Mouse (Mus musculus) limb, embryonic 13.5 days (tissue): ENCODE measurements around the gene Pelo. TPM values are rescaled to one million over a fixed set of nuclear protein-coding genes. Genes with fewer than 3 reads are reported as not detected.
A peak's percentile ranks its signal among the peaks of the same experiment; 100 is the strongest.

ENCODE experiments used
- ATAC-seq: fragments of 200-750 bp; cut with Nextera tagmentation; 2 replicates; pipeline ENCODE4 v1.8.0; 2017; ENCODE audit warnings: low read depth, moderate number of reproducible peaks, moderate TSS enrichment; ENCODE audit not compliant: low FRiP score
- H3K27ac ChIP-seq: fragments of 300-500 bp; sonication (generic); 2 replicates; pipeline ENCODE4 v1.5.1; 2015; ENCODE audit warnings: inconsistent platforms, mild to moderate bottlenecking, moderate library complexity
- H3K27me3 ChIP-seq: fragments of 300-500 bp; sonication (generic); 2 replicates; pipeline ENCODE4 v1.6.1; 2015; ENCODE audit warnings: mild to moderate bottlenecking, inconsistent platforms
- H3K36me3 ChIP-seq: fragments of 300-500 bp; sonication (generic); 2 replicates; pipeline ENCODE4 v1.6.1; 2015; ENCODE audit warnings: inconsistent platforms, mild to moderate bottlenecking, moderate library complexity
- H3K4me1 ChIP-seq: fragments of 300-500 bp; sonication (generic); 2 replicates; pipeline ENCODE4 v1.6.1; 2015; ENCODE audit warnings: inconsistent platforms
- H3K4me2 ChIP-seq: fragments of 300-500 bp; sonication (generic); replicated peaks from 2 replicates; pipeline ENCODE4 v1.6.1; 2015; ENCODE audit warnings: inconsistent platforms, mild to moderate bottlenecking, moderate library complexity
- H3K4me3 ChIP-seq: fragments of 300-500 bp; sonication (generic); 2 replicates; pipeline ENCODE4 v1.5.1; 2015; ENCODE audit warnings: moderate library complexity, mild to moderate bottlenecking, inconsistent platforms
- H3K9ac ChIP-seq: fragments of 300-500 bp; sonication (generic); 2 replicates; pipeline ENCODE4 v1.6.1; 2015; ENCODE audit warnings: mild to moderate bottlenecking, inconsistent platforms
- H3K9me3 ChIP-seq: fragments of 300-500 bp; sonication (generic); 2 replicates; pipeline ENCODE4 v1.6.1; 2016; ENCODE audit warnings: inconsistent platforms
- WGBS: fragments of 180-500 bp; shearing (Covaris S2); methylation state at CpG from one replicate; pipeline ENCODE4 v1.1.7; 2015; 5-methylcytosine and 5-hydroxymethylcytosine counted together
- polyA plus RNA-seq: library from polyadenylated mRNA; unstranded; fragments of >200 nt; fragmentation: Nextera tagmentation; extraction: Ambion mirVana; gene quantifications from 2 replicates; pipeline ENCODE4 v1.2.1, GENCODE M21; 2015

The Pelo gene
- polyA plus RNA-seq, 1 experiment from 2014 or later: 6.8 TPM

DNA sequence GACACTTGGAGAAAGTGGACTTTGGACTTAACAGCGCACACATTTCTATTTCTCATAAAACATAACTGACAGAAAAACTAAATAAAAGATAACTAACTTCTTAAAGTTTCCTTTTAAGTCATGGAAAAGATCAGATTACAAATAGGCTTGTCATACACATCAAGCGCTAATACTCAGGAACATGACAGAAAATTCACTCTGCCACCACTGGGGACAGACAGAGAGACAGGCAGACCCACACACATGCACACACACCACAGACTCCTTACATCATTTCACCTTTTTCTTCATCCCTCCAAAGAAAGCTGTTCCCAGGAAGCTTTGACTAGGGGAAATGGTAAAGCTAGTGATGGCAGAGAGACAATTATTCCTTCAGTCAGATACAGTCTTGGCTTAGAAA lies 5.4 kb upstream of the Pelo start:
- Histone ChIP-seq H3K27ac (no peak overlapping the region), H3K9me3 (no peaks in the 10 kb centered on the region), H3K27me3 (no peaks in the 10 kb centered on the region), H3K4me2 (no peak overlapping the region), H3K4me3 (no peak overlapping the region), H3K9ac (no peak overlapping the region), H3K4me1 (peaks cover 6% of the 10 kb centered on the region; the same call in 1 of the 2 replicates), H3K36me3 (no peaks in the 10 kb centered on the region)
- ATAC-seq: no peak
- WGBS: 84% methylated on average over 2 of the region's 2 CpGs

DNA sequence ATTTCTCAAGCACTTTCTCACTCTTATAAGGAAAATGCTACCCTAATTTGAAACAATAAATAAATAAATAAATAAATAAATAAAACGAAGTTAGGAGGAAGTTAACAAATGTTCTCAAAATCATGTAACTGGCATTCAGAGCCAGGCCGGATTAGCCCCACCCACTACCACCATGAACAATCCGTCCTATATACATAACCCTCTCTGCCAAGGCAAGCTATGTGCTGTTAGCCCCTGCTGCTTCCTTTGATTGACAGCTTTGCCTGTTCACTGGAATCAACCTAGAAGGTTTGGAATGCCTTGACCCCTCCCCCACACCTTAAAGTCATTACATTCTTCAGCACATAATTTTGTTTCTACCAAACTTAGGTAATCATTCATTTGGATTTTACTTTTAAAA lies 1.5 kb upstream of the Pelo start:
- H3K9ac ChIP-seq: no peak overlapping the region
- H3K4me3 ChIP-seq: no peak overlapping the region
- no peak overlapping the region for H3K27ac ChIP-seq
- H3K9me3 ChIP-seq: 0 out of 2 replicates have a peak, but pooled peaks cover 5% of the 10 kb centered on the region
- H3K4me2 ChIP-seq: no peak overlapping the region
- no peak for ATAC-seq
- no peaks in the 10 kb centered on the region for H3K27me3 ChIP-seq
- 78% methylated on average over 3 of the region's 3 CpGs for WGBS
- peaks cover 18% of the 10 kb centered on the region for H3K4me1 ChIP-seq
- H3K36me3 ChIP-seq: peaks cover 18% of the 10 kb centered on the region

DNA sequence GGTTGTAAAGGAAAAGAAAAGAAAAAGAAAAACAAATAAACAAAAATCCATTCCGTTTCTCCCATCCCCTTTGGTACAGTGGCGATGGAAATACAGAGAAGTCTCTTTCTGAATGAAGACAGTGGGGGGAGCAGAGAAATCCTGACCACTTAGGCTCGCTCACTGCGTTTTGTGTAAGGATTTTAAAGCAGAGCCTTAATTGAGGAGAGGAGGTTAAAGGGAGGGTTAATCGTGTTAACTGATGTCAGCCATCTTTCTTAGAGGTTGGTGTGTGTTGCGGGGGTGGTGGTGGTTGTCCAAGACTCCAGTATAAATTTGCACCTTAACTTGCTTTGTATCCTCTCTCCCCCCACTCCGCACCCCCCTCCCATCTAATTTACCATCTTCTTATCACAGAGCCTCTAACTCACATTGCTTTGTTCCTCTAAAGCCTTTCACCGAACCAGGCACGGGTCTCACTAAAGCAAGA lies 1.0 kb upstream of the Pelo start:
- WGBS: 52% methylated on average over 9 of the region's 9 CpGs
- Histone ChIP-seq H3K9me3 (0 out of 2 replicates have a peak, but pooled peaks cover 5% of the 10 kb centered on the region), H3K36me3 (peaks cover 21% of the 10 kb centered on the region), H3K4me3 (peak overlapping the region; percentile 66), H3K27me3 (no peaks in the 10 kb centered on the region), H3K4me1 (peaks cover 18% of the 10 kb centered on the region), H3K9ac (peak overlapping the region; percentile 82; the same call in 1 of the 2 replicates), H3K27ac (peak overlapping the region; percentile 92; the same call in 1 of the 2 replicates), H3K4me2 (peak overlapping the region; percentile 89)
- ATAC-seq: no peak

DNA sequence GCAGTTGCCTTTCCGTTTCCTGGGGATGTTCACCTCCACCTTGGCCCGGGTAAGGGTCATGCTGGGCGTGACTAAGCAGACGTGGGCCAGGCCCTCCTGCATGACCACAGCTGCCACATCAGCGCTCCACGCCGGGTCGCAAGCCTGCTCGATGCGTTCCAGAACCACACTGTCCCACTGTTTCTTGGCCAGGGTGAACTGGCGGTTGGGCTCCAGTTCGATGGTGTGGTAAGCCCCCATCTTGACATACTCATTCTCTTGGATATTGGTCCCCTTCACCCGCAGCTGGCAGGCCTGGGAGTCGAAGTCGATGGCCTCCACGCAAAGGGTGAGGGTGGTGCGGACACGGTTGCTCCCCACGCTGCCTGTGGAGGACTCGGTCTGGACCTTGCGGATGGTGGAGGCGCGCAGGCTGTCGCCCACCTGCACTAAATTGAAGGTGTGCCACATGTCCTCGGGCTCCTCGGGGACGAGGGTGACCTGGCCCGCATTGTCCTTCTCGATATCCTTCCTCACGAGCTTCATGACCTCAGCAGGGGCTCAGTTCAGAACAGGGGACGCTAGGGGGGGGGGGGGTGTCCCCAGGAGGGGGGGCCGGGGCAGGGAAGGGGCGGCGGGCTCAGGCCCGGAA lies 476 bp downstream of the Pelo start:
- WGBS: 4% methylated on average over 33 of the region's 35 CpGs
- peak overlapping the region; percentile 89 for H3K4me2 ChIP-seq
- peak overlapping the region; percentile 52; the same call in 1 of the 2 replicates for H3K27ac ChIP-seq
- peaks cover 29% of the 10 kb centered on the region for H3K36me3 ChIP-seq
- H3K27me3 ChIP-seq: no peaks in the 10 kb centered on the region
- peak overlapping the region; percentile 82 for H3K9ac ChIP-seq
- peaks cover 18% of the 10 kb centered on the region for H3K4me1 ChIP-seq
- H3K4me3 ChIP-seq: peak overlapping the region; percentile 66
- H3K9me3 ChIP-seq: 0 out of 2 replicates have a peak, but pooled peaks cover 5% of the 10 kb centered on the region
- ATAC-seq: peak; percentile 74

DNA sequence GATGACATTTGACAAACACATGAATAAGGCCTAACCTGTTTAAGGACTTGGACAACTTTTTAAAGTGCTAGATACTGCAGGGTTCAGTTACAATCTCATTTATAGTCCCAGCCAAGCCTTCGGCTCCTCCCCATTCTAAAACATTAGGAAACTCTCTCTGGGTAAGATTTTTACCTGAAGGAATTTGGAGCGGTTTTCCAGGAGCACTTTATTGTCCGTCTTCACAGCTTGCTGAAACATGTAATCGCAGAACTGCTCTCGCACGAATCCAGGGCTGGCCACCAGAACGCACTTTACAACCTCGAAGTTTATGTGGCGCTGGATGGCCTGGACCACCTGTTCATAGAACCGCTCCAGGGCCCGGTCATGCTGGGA lies 979 bp downstream of the Pelo start:
- 35% methylated on average over 11 of the region's 11 CpGs for WGBS
- Histone ChIP-seq H3K36me3 (peaks cover 29% of the 10 kb centered on the region), H3K4me1 (peaks cover 18% of the 10 kb centered on the region), H3K27me3 (no peaks in the 10 kb centered on the region), H3K9ac (peak overlapping the region; percentile 82), H3K27ac (peak overlapping the region; percentile 52; the same call in 1 of the 2 replicates), H3K9me3 (0 out of 2 replicates have a peak, but pooled peaks cover 5% of the 10 kb centered on the region), H3K4me3 (peak overlapping the region; percentile 66), H3K4me2 (peak overlapping the region; percentile 89)
- ATAC-seq: no peak; the same call in 1 of the 2 replicates

DNA sequence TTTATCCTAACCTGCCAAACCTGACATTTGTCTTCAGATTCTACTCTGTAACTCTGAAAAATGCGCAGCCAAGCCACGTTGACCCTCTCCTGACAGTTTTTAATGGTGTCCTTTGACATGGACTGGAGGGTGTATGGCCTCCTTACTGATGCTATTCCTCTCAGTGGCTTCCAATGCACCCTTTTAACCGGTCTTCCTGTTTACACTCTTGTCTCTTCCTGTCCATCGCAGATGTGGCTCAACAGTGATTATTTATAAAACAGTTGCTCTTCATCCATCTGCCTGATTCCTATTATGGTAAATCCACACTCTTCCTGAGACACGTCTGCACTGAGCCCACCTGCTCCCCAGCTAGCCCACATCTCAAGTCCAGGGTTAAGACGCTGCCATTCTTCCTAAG lies 4.0 kb downstream of the Pelo start:
- ATAC-seq: no peak
- H3K9ac ChIP-seq: no peak overlapping the region
- H3K4me3 ChIP-seq: no peak overlapping the region
- no peak overlapping the region for H3K27ac ChIP-seq
- H3K27me3 ChIP-seq: no peaks in the 10 kb centered on the region
- 92% methylated on average over 6 of the region's 6 CpGs for WGBS
- peaks cover 29% of the 10 kb centered on the region for H3K36me3 ChIP-seq
- 0 out of 2 replicates have a peak, but pooled peaks cover 5% of the 10 kb centered on the region for H3K9me3 ChIP-seq
- H3K4me2 ChIP-seq: no peak overlapping the region
- peaks cover 17% of the 10 kb centered on the region for H3K4me1 ChIP-seq

DNA sequence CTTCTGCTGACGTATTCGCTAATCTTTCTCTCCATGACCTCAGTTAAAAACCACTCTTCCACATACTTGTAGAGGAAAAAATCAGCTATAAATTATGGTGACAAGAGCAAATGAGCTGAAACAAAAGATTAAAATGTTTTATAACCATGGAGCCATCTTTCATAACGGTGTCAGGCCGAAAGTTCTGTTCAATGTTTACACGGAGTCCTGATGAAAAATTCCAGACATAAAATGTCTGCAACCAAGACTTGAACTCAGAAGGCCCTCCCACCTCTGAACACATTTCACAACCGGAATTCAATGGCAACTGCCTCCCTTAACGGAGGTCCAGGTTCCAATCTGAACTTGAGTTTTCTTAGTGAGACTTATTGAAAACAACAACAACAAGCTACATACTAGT lies 7.6 kb downstream of the Pelo start:
- Histone ChIP-seq H3K36me3 (peaks cover 17% of the 10 kb centered on the region), H3K9me3 (no peaks in the 10 kb centered on the region), H3K4me1 (no peaks in the 10 kb centered on the region), H3K4me3 (no peak overlapping the region), H3K4me2 (no peak overlapping the region), H3K27me3 (no peaks in the 10 kb centered on the region), H3K9ac (no peak overlapping the region), H3K27ac (no peak overlapping the region)
- 88% methylated on average over 7 of the region's 7 CpGs for WGBS
- ATAC-seq: no peak

DNA sequence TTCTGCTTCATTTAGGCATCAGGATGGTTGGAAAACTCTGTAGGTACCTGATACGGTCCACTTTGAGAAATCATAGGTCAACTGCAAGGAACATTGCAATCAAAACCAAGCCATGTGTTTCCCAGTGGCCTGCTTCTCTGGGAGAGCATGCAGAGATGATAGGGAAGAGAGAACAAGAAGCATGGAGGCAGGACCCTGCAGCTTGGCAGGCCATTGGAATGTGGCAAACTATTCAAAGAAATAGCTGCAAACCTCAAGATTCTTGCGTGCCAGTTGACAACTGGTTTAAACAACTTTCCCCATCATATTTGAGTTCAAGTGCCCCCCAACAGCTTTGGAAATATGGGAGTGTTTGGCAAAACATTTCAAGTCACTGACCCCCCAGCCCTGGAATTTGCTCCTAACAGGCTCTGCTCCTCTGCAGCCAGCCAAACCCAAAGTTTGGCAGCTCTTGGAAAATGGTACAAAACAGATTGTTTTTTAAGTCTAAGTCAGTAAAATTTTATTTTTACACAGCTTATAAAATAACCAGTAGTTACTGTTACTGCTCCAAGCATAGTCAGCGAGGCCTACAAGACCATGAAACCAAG lies 9.9 kb downstream of the Pelo start:
- ATAC-seq: no peak
- Histone ChIP-seq H3K27me3 (no peaks in the 10 kb centered on the region), H3K9ac (no peak overlapping the region), H3K4me2 (no peak overlapping the region), H3K4me1 (no peaks in the 10 kb centered on the region), H3K36me3 (no peaks in the 10 kb centered on the region), H3K4me3 (no peak overlapping the region), H3K27ac (no peak overlapping the region), H3K9me3 (no peaks in the 10 kb centered on the region)
- WGBS: 79% methylated on average over 3 of the region's 3 CpGs

DNA sequence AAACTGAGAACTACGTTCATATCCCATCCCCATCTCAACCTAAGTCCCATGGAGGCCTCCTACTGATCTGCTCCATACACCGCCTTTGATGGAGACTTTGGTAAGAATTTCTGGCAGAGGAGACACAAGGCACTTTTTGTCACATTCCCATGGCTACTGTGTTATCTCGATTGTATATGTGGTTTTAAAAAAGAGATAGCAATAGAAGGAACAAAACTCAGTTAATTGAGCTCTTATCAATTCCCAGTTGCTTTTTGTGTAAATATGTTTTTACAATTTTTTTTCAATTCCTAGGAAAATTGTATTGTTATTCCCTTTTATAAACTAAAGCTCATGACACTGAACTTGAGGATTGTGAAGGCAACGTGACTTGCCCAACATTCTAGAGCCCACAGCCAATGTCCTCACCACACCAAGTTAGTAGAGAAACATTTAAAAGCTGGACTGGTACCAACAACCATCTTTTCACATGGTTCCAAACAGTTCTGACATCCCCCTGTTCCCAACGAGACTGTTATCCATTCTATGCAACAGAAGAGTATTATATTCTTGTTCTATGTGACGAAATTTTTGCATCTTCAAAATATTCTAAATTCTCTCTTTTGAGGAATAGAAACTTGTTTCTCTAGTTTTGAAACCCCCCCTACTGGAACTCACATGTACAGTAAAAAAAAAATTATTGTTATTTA lies 10.8 kb downstream of the Pelo start:
- H3K36me3 ChIP-seq: no peaks in the 10 kb centered on the region
- H3K4me3 ChIP-seq: no peak overlapping the region
- H3K27me3 ChIP-seq: no peaks in the 10 kb centered on the region
- no peak for ATAC-seq
- no peak overlapping the region for H3K9ac ChIP-seq
- 86% methylated on average over 6 of the region's 6 CpGs for whole genome bisulfite sequencing
- H3K9me3 ChIP-seq: no peaks in the 10 kb centered on the region
- H3K4me1 ChIP-seq: no peaks in the 10 kb centered on the region
- H3K27ac ChIP-seq: no peak overlapping the region
- H3K4me2 ChIP-seq: no peak overlapping the region

DNA sequence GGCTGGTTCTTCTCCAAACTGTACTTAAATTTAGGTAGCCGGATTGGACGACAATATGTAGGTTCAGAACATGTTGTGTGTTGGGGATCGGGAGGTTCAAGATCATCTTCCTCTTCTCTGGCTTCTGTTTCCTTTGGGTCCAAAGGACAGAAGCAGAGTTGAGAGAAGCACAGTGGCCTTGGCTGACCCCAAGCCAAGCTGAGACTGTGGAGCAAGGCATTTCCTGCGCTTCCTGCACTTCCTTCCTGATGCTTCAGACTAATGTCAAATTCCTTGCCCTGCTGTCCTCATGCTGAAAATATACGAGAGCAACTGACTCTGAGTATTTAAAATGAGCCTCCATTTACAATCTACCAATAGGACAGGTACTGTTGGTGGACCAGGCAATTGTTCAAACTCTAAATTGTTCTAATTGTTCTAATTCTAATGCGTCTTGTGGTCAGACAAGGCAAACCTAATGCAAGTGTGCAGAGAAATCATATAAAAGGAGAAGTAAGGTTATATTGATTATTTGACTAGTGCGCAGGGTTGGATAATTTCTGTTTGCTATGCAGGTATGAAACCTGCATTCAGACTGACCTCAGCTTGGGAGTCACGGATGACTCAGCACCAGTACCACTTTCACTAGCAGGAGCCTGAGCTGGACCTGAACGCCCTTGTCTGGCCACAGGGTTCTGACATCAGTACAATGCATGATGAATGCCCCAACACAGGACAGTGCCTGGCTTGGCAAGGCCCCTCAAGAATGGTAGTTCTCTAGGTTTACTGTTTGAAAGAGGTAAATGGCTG lies 12.4 kb downstream of the Pelo start:
- H3K27me3 ChIP-seq: no peaks in the 10 kb centered on the region
- WGBS: 86% methylated on average over 9 of the region's 9 CpGs
- ATAC-seq: no peak

DNA sequence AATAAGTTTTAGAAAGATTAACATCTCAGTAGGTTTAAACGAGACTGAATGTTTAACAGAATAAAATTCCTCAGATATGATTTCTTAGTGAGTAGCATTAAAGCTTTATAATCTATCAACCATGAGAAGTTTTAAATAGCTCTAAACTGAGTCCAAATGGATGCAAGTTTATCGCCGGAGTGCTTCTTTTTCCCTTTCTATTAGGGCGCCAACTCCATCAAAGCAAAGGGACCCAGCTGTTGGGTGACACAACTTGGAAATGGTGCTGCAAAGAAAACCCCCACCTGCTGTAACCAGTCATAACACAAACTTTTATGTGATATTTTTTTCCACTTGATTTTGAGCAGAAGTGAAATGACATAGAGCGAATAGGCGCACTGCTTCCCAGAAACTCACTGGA lies 17.6 kb downstream of the Pelo start:
- H3K9me3 ChIP-seq: no peaks in the 10 kb centered on the region
- no peaks in the 10 kb centered on the region for H3K36me3 ChIP-seq
- ATAC-seq: no peak
- no peaks in the 10 kb centered on the region for H3K27me3 ChIP-seq
- H3K4me3 ChIP-seq: no peak overlapping the region
- no peak overlapping the region for H3K4me2 ChIP-seq
- no peak overlapping the region for H3K9ac ChIP-seq
- WGBS: 88% methylated on average over 6 of the region's 6 CpGs
- H3K4me1 ChIP-seq: no peaks in the 10 kb centered on the region
- no peak overlapping the region for H3K27ac ChIP-seq

More for the DNA sequence above, 12.4 kb downstream of the Pelo start:
- Histone ChIP-seq H3K27ac (no peak overlapping the region), H3K36me3 (no peaks in the 10 kb centered on the region), H3K9ac (no peak overlapping the region), H3K4me2 (no peak overlapping the region), H3K9me3 (no peaks in the 10 kb centered on the region), H3K4me3 (no peak overlapping the region), H3K4me1 (no peaks in the 10 kb centered on the region)

DNA sequence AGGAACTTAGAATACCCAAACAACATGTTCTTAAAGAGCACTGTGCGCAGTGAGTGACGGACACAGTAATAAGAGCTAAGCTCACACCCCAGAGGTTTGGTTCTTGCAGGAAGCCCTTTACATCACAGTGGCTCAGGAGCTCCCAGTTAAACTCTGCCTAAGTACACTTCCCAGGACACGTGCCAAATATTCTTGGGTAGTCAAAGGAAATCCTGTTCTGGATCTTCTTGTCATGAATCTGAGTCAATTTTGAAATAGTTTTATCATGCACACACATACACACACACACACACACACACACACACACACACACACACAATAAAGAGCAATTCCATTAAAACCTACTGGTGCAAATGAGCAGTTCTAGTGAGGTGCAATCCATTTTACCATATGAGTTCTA lies 18.6 kb downstream of the Pelo start:
- WGBS: 84% methylated on average over 3 of the region's 3 CpGs
- no peak for ATAC-seq
- no peak overlapping the region for H3K4me3 ChIP-seq
- no peaks in the 10 kb centered on the region for H3K27me3 ChIP-seq
- H3K4me1 ChIP-seq: no peaks in the 10 kb centered on the region
- no peak overlapping the region for H3K9ac ChIP-seq
- H3K27ac ChIP-seq: no peak overlapping the region
- H3K36me3 ChIP-seq: no peaks in the 10 kb centered on the region
- no peak overlapping the region for H3K4me2 ChIP-seq
- H3K9me3 ChIP-seq: no peaks in the 10 kb centered on the region
